Mouse (Mus musculus) midbrain, embryonic 12.5 days (tissue): ENCODE measurements at regions not wholly inside any gene's neighbourhood (a gene's known extent, or its start where the extent isn't known, plus 50 kb on each side); places are given as distances from the start of the nearest gene placed in this dataset.
A peak's percentile ranks its signal among the peaks of the same experiment; 100 is the strongest.

Source experiments
- ATAC-seq: fragments of 200-750 bp; cut with Nextera tagmentation; 2 replicates; pipeline ENCODE4 v1.8.0; 2017; ENCODE audit warnings: low read depth, moderate TSS enrichment, moderate library complexity; ENCODE audit not compliant: low FRiP score
- H3K27ac ChIP-seq: fragments of 300-500 bp; sonication (generic); replicated peaks from 2 replicates; pipeline ENCODE4 v1.5.1; 2016; ENCODE audit warnings: mild to moderate bottlenecking
- H3K27me3 ChIP-seq: fragments of 300-500 bp; sonication (generic); 2 replicates; pipeline ENCODE4 v1.6.1; 2016; ENCODE audit warnings: mild to moderate bottlenecking
- H3K36me3 ChIP-seq: fragments of 300-500 bp; sonication (generic); 2 replicates; pipeline ENCODE4 v1.6.1; 2016
- H3K4me1 ChIP-seq: fragments of 300-500 bp; sonication (generic); 2 replicates; pipeline ENCODE4 v1.6.1; 2016
- H3K4me2 ChIP-seq: fragments of 300-500 bp; sonication (generic); replicated peaks from 2 replicates; pipeline ENCODE4 v1.6.1; 2016; ENCODE audit warnings: mild to moderate bottlenecking, moderate library complexity
- H3K4me3 ChIP-seq: fragments of 300-500 bp; sonication (generic); 2 replicates; pipeline ENCODE4 v1.5.1; 2016; ENCODE audit warnings: mild to moderate bottlenecking
- H3K9ac ChIP-seq: fragments of 300-500 bp; sonication (generic); replicated peaks from 2 replicates; pipeline ENCODE4 v1.6.1; 2016; ENCODE audit warnings: mild to moderate bottlenecking, moderate library complexity
- H3K9me3 ChIP-seq: fragments of 300-500 bp; sonication (generic); 2 replicates; pipeline ENCODE4 v1.6.1; 2016; ENCODE audit warnings: mild to moderate bottlenecking
- WGBS: fragments of 180-500 bp; shearing (Covaris S2); methylation state at CpG from one replicate; pipeline ENCODE4 v1.1.7; 2016; 5-methylcytosine and 5-hydroxymethylcytosine counted together

DNA sequence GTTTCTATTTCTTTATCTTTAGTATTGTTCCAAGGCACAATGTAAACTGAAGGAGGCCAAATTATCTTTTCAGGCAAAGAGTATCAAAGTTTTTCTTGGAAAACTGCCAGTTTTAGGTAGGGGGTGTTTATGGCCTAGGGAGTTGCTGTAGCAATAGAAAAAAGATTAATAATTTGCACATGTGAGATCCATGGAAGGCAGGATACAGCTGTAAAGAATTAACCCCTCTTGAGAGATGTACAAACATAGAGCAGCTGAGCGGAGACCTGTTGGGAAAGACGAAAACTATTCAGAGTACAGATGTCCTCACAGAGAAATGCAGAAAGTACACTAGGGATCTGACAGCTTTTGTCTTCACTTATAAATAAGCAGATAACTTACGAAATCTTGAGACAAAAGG lies 176.8 kb downstream of the Fign start:
- no peak overlapping the region for H3K4me3 ChIP-seq
- H3K4me2 ChIP-seq, result no peak overlapping the region
- no peak overlapping the region for H3K27ac ChIP-seq
- no peak for ATAC-seq
- no peak overlapping the region for H3K9ac ChIP-seq
- no peaks in the 10 kb centered on the region for H3K9me3 ChIP-seq
- H3K36me3 ChIP-seq, result no peaks in the 10 kb centered on the region
- H3K27me3 ChIP-seq, result no peaks in the 10 kb centered on the region
- 48% methylated on average over 3 of the region's 3 CpGs for WGBS
- no peaks in the 10 kb centered on the region; the same call in 1 of the 2 replicates for H3K4me1 ChIP-seq

DNA sequence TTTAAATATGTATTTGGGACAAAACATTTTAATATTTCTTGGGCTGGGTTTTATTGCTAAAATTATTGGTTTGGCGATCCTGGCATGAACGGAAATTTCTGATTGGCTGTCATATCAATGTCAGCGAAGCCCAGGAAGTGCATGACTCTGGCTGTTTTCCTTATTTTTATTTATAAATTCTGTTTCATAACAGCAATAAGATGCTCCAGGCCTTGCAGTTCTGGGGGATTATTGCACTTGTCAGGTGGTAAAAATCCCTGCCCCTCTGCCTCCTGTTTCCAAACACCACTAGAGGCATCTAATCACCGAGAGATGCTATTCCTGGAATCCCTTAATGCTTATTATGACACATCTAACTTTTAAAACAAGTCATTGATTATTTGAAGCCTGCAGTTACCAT lies 177.8 kb downstream of the Fign start:
- H3K36me3 ChIP-seq, result no peaks in the 10 kb centered on the region
- no peaks in the 10 kb centered on the region; the same call in 1 of the 2 replicates for H3K4me1 ChIP-seq
- no peaks in the 10 kb centered on the region for H3K9me3 ChIP-seq
- no peak overlapping the region for H3K4me2 ChIP-seq
- peak; percentile 41; the same call in 1 of the 2 replicates for ATAC-seq
- H3K4me3 ChIP-seq, result no peak overlapping the region
- H3K27me3 ChIP-seq, result no peaks in the 10 kb centered on the region
- WGBS, result 86% methylated on average over 4 of the region's 4 CpGs
- H3K9ac ChIP-seq, result no peak overlapping the region
- H3K27ac ChIP-seq, result no peak overlapping the region

DNA sequence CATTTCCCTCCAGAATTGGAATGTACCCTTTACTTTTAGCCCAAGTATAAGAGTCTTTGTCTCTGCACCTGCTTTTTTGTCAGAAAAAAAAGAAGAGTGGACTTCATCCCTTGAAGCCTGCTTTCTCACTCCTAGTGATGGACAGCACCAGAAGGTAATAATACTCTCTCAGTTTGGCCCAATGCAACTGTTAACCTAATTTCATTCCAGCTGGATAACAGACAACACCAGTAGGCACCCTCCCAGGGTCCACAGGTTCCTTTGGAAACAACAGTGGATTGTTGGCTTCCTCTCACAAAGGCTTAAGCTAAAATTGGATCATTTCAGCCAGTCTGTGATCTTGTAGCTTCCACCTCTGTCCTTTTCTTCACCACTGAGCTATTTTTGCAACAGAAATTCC lies 197.2 kb downstream of the Fign start:
- H3K27me3 ChIP-seq, result no peaks in the 10 kb centered on the region
- H3K4me1 ChIP-seq, result no peaks in the 10 kb centered on the region
- H3K27ac ChIP-seq, result no peak overlapping the region
- no peak overlapping the region for H3K4me3 ChIP-seq
- no peak overlapping the region for H3K4me2 ChIP-seq
- H3K9me3 ChIP-seq, result no peaks in the 10 kb centered on the region
- no peak for ATAC-seq
- no peak overlapping the region for H3K9ac ChIP-seq
- H3K36me3 ChIP-seq, result no peaks in the 10 kb centered on the region

DNA sequence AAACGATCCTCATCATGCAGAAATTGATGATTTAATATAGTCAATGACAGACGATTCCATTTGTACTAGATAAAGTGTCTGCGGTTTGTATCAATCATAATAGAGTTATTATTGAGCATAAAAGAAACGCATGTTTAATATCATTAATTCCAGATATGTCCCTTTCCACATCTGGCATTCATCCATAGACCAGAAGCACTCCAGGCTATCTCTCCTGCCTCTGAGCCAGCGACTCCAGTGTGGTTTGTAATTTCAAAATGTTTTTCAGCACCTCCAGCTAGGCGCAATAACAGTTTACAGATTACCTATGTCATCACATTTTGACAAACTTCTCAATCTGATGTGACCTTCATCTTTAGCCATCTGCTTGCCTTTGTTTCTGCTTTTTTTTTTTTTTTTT lies 219.4 kb downstream of the Fign start:
- Histone ChIP-seq H3K9me3 (no peaks in the 10 kb centered on the region), H3K27me3 (no peaks in the 10 kb centered on the region), H3K4me1 (no peaks in the 10 kb centered on the region), H3K9ac (no peak overlapping the region), H3K4me3 (no peak overlapping the region), H3K27ac (no peak overlapping the region), H3K36me3 (no peaks in the 10 kb centered on the region), H3K4me2 (no peak overlapping the region)
- 83% methylated on average over 6 of the region's 6 CpGs for WGBS
- no peak for ATAC-seq

DNA sequence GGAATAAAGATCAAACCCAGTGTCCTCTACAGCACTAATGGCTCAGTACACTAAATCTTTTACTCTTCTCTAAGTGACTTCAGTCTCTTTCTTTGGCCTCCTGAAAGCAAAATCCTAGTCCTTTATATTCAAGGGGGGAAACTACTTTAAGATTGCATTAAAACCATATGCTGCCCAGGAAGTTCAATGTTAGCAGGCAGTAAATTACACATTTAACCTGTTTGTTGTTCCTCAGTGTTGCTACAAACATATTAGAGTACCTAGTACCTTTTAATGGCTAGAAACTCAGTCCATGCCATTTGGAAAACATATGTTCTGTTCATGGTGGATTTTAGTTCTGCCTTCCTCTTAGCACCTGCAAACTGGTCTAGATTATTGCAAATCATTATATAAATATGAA lies 220.5 kb downstream of the Fign start:
- no peaks in the 10 kb centered on the region for H3K36me3 ChIP-seq
- H3K4me1 ChIP-seq, result no peaks in the 10 kb centered on the region
- H3K9me3 ChIP-seq, result no peaks in the 10 kb centered on the region
- H3K9ac ChIP-seq, result no peak overlapping the region
- no peak for ATAC-seq
- H3K4me2 ChIP-seq, result no peak overlapping the region
- H3K27ac ChIP-seq, result no peak overlapping the region
- no peak overlapping the region for H3K4me3 ChIP-seq
- H3K27me3 ChIP-seq, result no peaks in the 10 kb centered on the region

DNA sequence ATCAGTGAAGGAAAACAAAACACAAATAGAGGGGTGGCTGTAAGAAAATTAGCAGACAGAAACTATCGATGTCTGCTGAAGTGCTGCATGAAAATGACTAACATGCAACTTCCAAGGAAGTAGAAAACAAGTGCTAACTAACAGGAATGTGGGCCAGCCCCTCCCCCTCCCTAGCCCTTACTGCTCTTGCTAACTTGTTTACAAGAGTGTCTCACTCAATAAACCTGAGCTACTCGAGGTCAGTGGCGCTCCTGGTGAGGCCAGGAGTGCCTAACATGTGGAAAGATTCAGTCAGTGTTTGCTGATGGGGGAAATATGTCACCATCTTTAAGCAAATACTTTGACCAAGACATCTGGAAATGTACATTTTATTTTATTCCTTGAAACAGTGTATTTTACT lies 221.5 kb downstream of the Fign start:
- Histone ChIP-seq H3K36me3 (no peaks in the 10 kb centered on the region), H3K4me1 (no peaks in the 10 kb centered on the region), H3K9me3 (no peaks in the 10 kb centered on the region), H3K9ac (no peak overlapping the region), H3K27me3 (no peaks in the 10 kb centered on the region), H3K4me2 (no peak overlapping the region), H3K27ac (no peak overlapping the region), H3K4me3 (no peak overlapping the region)
- no peak for ATAC-seq
- 37% methylated on average over 3 of the region's 3 CpGs for WGBS

DNA sequence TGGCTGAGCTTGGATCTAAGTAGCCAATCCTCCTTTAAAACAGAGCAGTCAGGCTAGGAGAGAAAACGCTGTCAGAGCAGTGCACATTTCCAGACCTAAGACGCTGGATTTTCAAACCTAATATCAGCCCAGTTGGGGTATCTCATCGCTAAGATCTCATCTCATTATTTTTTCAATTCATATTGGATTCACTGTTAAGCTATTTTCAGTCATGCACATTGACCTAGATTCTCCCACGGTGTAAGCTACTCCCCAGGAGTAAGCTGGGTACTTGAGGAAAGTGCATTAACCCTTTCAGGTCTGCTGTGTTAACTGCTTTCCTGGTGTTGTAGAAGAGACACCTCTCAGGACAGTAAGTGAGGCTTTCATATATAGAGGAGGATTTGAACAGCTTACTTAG lies 222.7 kb downstream of the Fign start:
- Histone ChIP-seq H3K4me2 (no peak overlapping the region), H3K9me3 (no peaks in the 10 kb centered on the region), H3K27me3 (0 out of 2 replicates have a peak, but pooled peaks cover 3% of the 10 kb centered on the region), H3K4me3 (no peak overlapping the region), H3K4me1 (no peaks in the 10 kb centered on the region), H3K27ac (no peak overlapping the region), H3K36me3 (no peaks in the 10 kb centered on the region), H3K9ac (no peak overlapping the region)
- WGBS, result 28% methylated on average over 4 of the region's 4 CpGs
- no peak for ATAC-seq

DNA sequence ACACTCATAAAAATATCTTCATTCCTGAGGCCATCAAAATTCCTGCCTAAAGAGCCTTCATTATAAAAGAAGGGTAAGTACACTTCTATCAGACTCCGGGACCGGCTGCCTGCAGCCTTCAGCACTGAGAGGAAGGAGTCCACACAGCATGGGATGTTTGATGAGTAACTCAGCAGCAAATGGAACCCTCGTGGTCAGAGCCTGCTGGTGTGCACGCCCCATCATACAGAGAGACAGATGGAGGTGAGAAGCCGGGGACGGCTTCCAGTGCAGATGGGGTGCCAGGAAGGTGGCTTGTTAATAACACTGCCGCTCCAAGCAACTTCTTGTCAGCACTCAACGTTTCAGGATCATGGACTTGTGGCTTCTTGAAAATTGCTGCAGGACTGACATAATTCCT lies 231.3 kb downstream of the Fign start:
- no peak overlapping the region for H3K4me3 ChIP-seq
- ATAC-seq, result no peak
- H3K4me2 ChIP-seq, result no peak overlapping the region
- no peaks in the 10 kb centered on the region for H3K4me1 ChIP-seq
- no peak overlapping the region for H3K9ac ChIP-seq
- H3K27ac ChIP-seq, result no peak overlapping the region
- 74% methylated on average over 8 of the region's 8 CpGs for WGBS
- H3K27me3 ChIP-seq, result 0 out of 2 replicates have a peak, but pooled peaks cover 3% of the 10 kb centered on the region
- H3K36me3 ChIP-seq, result no peaks in the 10 kb centered on the region
- no peaks in the 10 kb centered on the region for H3K9me3 ChIP-seq

DNA sequence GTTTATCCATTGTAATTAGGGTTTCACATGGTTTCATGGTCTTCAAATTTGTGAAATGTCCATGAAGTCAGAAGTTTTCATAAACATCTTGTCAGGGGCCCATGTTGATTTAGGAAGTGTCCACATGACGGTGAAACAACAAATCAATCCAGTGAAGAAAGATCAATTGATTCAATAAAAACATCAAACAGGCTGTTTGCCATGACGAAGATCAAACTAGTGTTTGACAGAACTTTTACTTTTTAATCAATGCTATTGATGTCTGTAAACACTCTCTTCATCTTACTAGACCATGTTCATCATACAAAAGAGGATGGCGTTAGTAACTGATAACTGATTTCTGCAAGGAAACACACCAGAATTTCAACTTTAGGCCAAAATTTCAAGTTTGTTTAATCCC lies 236.0 kb downstream of the Fign start:
- no peaks in the 10 kb centered on the region for H3K27me3 ChIP-seq
- H3K4me2 ChIP-seq, result no peak overlapping the region
- peaks cover 2% of the 10 kb centered on the region; the same call in 1 of the 2 replicates for H3K4me1 ChIP-seq
- no peak for ATAC-seq
- WGBS, result 80% methylated on average over 3 of the region's 3 CpGs
- no peak overlapping the region for H3K27ac ChIP-seq
- H3K9ac ChIP-seq, result no peak overlapping the region
- no peak overlapping the region for H3K4me3 ChIP-seq
- H3K36me3 ChIP-seq, result no peaks in the 10 kb centered on the region
- no peaks in the 10 kb centered on the region for H3K9me3 ChIP-seq

DNA sequence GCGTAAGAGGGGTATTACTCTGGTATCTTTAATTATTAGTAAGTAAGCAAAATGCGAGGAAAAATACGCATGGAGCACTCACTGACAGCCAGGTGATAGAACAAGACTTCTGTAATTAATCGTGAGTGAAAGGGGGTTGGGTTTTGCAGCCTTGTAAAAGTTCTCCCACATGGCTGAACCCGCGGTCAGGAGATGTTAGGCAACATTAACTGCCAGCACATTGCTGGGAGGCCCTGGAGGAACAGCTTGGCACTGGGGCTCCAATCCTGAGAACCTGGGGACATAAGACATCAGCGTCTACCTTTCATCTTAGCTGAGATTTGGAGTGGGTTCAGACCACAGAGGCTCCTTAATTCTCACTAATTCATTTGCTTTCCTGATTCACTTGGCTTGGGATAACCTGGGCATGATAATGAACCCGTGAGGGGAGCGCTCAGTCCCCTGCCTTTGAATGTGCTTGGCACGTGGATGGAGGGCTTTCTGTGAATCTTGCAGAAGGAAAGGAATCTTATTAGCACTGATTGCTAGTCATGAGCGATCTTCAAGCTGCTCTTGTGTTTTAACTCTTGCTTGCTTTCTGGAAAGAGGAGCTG lies 241.3 kb downstream of the Fign start:
- H3K4me2 ChIP-seq, result no peak overlapping the region
- no peak overlapping the region for H3K4me3 ChIP-seq
- peaks cover 23% of the 10 kb centered on the region; the same call in 1 of the 2 replicates for H3K4me1 ChIP-seq
- ATAC-seq, result 0 out of 2 replicates have a peak, but pooled peaks have one; percentile 21
- H3K36me3 ChIP-seq, result no peaks in the 10 kb centered on the region
- 46% methylated on average over 11 of the region's 11 CpGs for WGBS
- no peaks in the 10 kb centered on the region for H3K9me3 ChIP-seq
- H3K9ac ChIP-seq, result no peak overlapping the region
- no peaks in the 10 kb centered on the region for H3K27me3 ChIP-seq
- H3K27ac ChIP-seq, result no peak overlapping the region

DNA sequence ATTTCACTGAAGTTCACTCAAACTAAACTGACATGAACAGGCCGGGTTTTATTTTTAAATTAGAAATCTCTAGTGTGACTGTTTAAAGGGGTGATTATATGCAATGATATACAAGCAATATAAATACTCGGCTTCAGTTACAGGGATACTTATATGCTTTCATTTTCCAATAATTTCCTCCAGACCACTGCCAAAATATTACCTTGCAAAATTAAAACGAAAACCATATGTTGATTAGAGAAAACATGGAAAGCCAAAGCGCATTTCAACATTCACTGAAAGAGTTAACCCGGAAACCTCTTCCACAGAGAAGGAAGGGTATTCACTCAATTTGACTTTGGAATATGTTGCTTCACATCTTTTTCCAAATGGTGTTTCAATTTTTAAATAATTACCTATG lies 242.4 kb downstream of the Fign start:
- no peak for ATAC-seq
- Histone ChIP-seq H3K36me3 (no peaks in the 10 kb centered on the region), H3K9ac (no peak overlapping the region), H3K27me3 (no peaks in the 10 kb centered on the region), H3K27ac (no peak overlapping the region), H3K4me3 (no peak overlapping the region), H3K9me3 (no peaks in the 10 kb centered on the region), H3K4me2 (no peak overlapping the region), H3K4me1 (peaks cover 23% of the 10 kb centered on the region; the same call in 1 of the 2 replicates)
- 86% methylated on average over 5 of the region's 5 CpGs for WGBS

DNA sequence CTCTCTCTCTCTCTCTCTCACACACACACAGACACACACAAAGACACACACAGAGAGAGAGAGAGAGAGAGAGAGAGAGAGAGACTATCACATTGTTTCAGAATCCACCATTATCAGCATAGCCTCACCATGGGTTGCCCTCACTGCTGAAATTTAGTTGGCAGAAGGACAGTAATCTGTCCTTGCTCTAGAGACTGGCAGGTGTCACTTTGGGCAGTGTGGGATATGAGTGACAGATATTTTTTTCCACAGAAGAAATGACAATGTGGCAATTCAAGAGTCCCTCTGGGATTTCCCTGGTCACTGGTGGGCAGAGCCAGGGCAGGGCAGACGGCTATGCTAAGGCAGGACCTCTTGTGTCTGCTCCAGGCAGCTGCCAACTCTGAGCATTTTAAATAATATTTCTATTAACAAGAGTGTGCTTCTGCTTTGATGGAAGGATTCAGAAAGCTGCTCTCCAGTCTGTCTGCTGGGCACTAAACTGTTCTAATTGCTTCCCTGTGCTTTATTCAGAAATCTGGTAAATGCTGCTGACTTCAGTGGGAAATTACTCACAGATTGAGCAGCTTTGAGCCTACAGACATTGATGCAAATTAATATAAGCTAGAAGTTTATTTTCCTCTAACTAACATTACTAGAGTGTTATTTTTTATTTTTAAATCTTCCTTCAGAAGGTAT lies 243.5 kb downstream of the Fign start:
- no peak overlapping the region; the same call in 1 of the 2 replicates for H3K27ac ChIP-seq

More for the DNA sequence above, 243.5 kb downstream of the Fign start:
- Histone ChIP-seq H3K4me1 (peaks cover 23% of the 10 kb centered on the region; the same call in 1 of the 2 replicates), H3K27me3 (no peaks in the 10 kb centered on the region), H3K4me3 (no peak overlapping the region), H3K9ac (no peak overlapping the region), H3K9me3 (no peaks in the 10 kb centered on the region), H3K36me3 (no peaks in the 10 kb centered on the region), H3K4me2 (no peak overlapping the region)
- WGBS, result 18% methylated on average over 1 of the region's 1 CpGs
- peak; percentile 50 for ATAC-seq
